Mouse (Mus musculus): ENCODE results near the gene Pmf1.

DNA sequence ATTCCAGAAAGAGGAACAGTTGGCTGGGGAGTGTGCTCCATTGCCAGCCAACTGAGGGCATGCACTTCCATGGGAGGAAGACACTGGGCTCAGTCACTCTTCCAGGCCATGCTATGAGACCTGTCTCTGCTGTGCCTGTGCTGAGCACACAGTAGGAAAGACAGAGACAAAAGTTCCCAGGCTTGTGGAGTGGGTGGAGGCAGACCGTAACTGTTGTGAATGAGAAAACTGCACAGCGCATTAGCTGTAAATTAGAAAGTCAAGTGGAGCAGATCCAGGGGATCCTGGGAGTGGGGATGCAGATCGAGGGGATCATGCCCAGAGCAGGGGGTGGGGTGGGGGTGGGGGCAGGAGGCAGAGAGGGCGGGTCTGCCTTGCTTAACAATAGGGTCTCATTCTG is 29.5 kb upstream of the Pmf1 start:
- TF ChIP-seq CTCF (IDR thresholded peaks at IDR 0.05; ENCODE audit: control insufficient read depth, insufficient read depth, low read length) (no peak), POLR2A (IDR thresholded peaks at IDR 0.05; ENCODE audit: borderline replicate concordance, control insufficient read depth, low read depth, low read length) (no peak)

Data from bone marrow, adult 2 months (tissue).